Comparison of ENCODE assay signal across 9 mouse cellular contexts in the genomic region with DNA sequence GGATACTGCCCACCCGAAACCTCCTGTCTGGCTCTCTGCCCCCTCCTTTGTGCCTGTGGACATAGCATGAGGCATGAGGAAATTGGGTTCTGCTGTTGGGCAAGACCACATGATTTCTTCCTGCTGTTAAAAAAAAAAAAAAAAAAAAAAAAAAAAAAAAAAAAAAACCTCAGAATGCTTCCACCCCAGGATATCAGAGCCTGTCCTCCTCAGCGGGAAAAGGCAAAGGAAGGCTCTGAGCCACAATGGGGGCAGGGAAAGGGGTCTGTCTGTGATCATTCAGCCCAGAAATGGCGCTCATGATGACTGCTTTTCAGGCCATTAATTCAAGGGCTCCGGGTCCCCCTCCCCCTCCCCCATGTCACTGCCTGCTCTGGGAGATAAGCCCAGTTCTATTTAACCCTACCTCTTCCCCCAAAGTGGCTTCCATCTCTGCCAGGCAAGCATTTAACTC. TPM values are rescaled to one million over a fixed set of nuclear protein-coding genes. Genes with fewer than 3 reads are reported as not detected.
DNase-seq lines count a peak whose midpoint lies in the region; ATAC-seq and TF ChIP-seq lines count a peak whose summit lies in the region.
"Had no signal": no experiment of that assay in that cellular context is flagged by ENCODE, and none has a peak within 500 bp of the region (broad histone marks: within the 10 kb centered on the region; RNA-seq: fewer than 3 reads in every experiment).

No protein-coding gene starts in this region.

- H3K36me3 ChIP-seq in ES-E14 (ENCODE audit: control insufficient read depth, insufficient read depth, low read length, poor library complexity, severe bottlenecking): no peaks in the 10 kb centered on the region

- H3K27ac ChIP-seq in ES-E14 (ENCODE audit: insufficient read depth, low read depth, low read length, poor library complexity, severe bottlenecking): no peak overlapping the region

- in situ Hi-C loops in ES-E14 (cut with MboI; ENCODE audit: low sequenced_read_pairs in 2 of 2, unreplicated experiment in 2 of 2): no loop called here

- ATAC-seq in granulocyte monocyte progenitor cell, adult 5-6 weeks (replicated peaks; ENCODE audit: poor library complexity, severe bottlenecking): peak; percentile 81
- peak; percentile 70 for ATAC-seq in megakaryocyte progenitor cell, adult 5-6 weeks (replicated peaks; ENCODE audit: poor library complexity)

- no peak overlapping the region for H3K4me3 ChIP-seq in ES-E14 (ENCODE audit: insufficient read depth in 1 of 2, low read depth in 1 of 2, low read length in 2 of 2, poor library complexity in 1 of 2, severe bottlenecking in 1 of 2)
- H3K4me3 ChIP-seq: myocyte had no signal

- H3K9ac ChIP-seq in ES-E14 (ENCODE audit: insufficient read depth, low read depth, low read length, poor library complexity, severe bottlenecking): no peak overlapping the region

- H3K4me1 ChIP-seq in ES-E14 (ENCODE audit: control insufficient read depth in 2 of 2, insufficient read depth in 2 of 2, low read length in 2 of 2, poor library complexity in 1 of 2): peaks cover 0 to 6% of the 10 kb centered on the region in 2 experiments; a peak in 1 of 4 replicates

- no peaks in the 10 kb centered on the region for H3K9me3 ChIP-seq in ES-E14 (ENCODE audit: control insufficient read depth, insufficient read depth, low read depth, low read length)

- DNase-seq in 416B (ENCODE audit: low read depth): peak; percentile 77
- DNase-seq in ES-E14 (ENCODE audit: low read depth, low spot score): no peak
- no peak for DNase-seq in thymus, postnatal 10 days (ENCODE audit: low spot score in 2 of 2)
- no peak for DNase-seq in cerebellum, postnatal 36 days
- DNase-seq in adrenal gland, adult (ENCODE audit: inconsistent age in 2 of 2, low spot score in 1 of 2): no peak
- DNase-seq: cerebellum, adult 9-11 months had no signal

TF ChIP-seq in ES-E14, 5 proteins besides CTCF, POLR2A, EP300 and RAD21:
- no peak for TF ChIP-seq HCFC1 (IDR thresholded peaks at IDR 0.05; ENCODE audit: borderline replicate concordance, insufficient read depth, low read length)
- no peak for TF ChIP-seq ZC3H11A (IDR thresholded peaks at IDR 0.05; ENCODE audit: borderline replicate concordance, low read depth, low read length)
- TF ChIP-seq ZNF384 (IDR thresholded peaks at IDR 0.05; ENCODE audit: low read depth, low read length): peak; percentile 73

RNA-seq across cellular contexts. Expression of a gene that starts 4.0 kb away (rescaled TPM):
- total RNA-seq in ES-E14 (2012; rRNA removed): 0.53 and 0.71 TPM in 2 replicates
- total RNA-seq in granulocyte monocyte progenitor cell, adult 5-6 weeks (2014; fragmentation: Nextera tagmentation): not detected in 2 replicates
- total RNA-seq in granulocyte monocyte progenitor cell, adult 5-6 weeks (2017): not detected in 2 replicates
- total RNA-seq in megakaryocyte progenitor cell, adult 5-6 weeks (2015): 0.05 TPM in 1 of 2 replicates, not detected in the other
- 0.04 TPM in 1 of 2 replicates, not detected in the other for total RNA-seq in megakaryocyte progenitor cell, adult 5-6 weeks (2017)

RNA-seq across cellular contexts. Expression of a gene that starts 18.1 kb away (rescaled TPM):
- 11.5 and 19.3 TPM in 2 replicates for total RNA-seq in ES-E14 (2012; rRNA removed)
- 15.6 and 18.5 TPM in 2 replicates for total RNA-seq in granulocyte monocyte progenitor cell, adult 5-6 weeks (2014; fragmentation: Nextera tagmentation)
- 15.8 and 21.6 TPM in 2 replicates for total RNA-seq in granulocyte monocyte progenitor cell, adult 5-6 weeks (2017)
- total RNA-seq in megakaryocyte progenitor cell, adult 5-6 weeks (2015): 9.1 and 14.7 TPM in 2 replicates
- 14.5 and 18.7 TPM in 2 replicates for total RNA-seq in megakaryocyte progenitor cell, adult 5-6 weeks (2017)

RNA-seq across cellular contexts. Expression of a gene that starts 58.7 kb away (rescaled TPM):
- total RNA-seq in ES-E14 (2012; rRNA removed): 1.1 and 1.2 TPM in 2 replicates
- 0.21 TPM in 1 of 2 replicates, not detected in the other for total RNA-seq in granulocyte monocyte progenitor cell, adult 5-6 weeks (2014; fragmentation: Nextera tagmentation)
- 0.31 TPM in 1 of 2 replicates, not detected in the other for total RNA-seq in granulocyte monocyte progenitor cell, adult 5-6 weeks (2017)
- 0.17 and 0.30 TPM in 2 replicates for total RNA-seq in megakaryocyte progenitor cell, adult 5-6 weeks (2015)
- total RNA-seq in megakaryocyte progenitor cell, adult 5-6 weeks (2017): 0.07 and 0.08 TPM in 2 replicates
